Mouse (Mus musculus) CH12.LX (cell line): Measurements from ENCODE around the gene Lmo1.

Experiments
- CHD2 ChIP-seq: IDR thresholded peaks from 2 replicates; pipeline ENCODE4 v1.6.1; 2011; ENCODE audit warnings: low read length, improper control_type of control experiment
- CTCF ChIP-seq, 2 experiments: IDR thresholded peaks in 1 of 2; conservative IDR thresholded peaks in 1 of 2; 2 replicates each; pipeline ENCODE4 v1.5.1; 2011 to 2012; ENCODE audit warnings: low read depth in 2 of 2, low read length in 2 of 2, improper control_type of control experiment in 1 of 2, inconsistent platforms in 1 of 2, mild to moderate bottlenecking in 1 of 2, moderate library complexity in 1 of 2
- EP300 ChIP-seq: IDR thresholded peaks from 2 replicates; pipeline ENCODE4 v1.6.1; 2011; ENCODE audit warnings: low read length, improper control_type of control experiment
- ETS1 ChIP-seq: conservative IDR thresholded peaks from 2 replicates; pipeline ENCODE4 v1.6.1; 2012; ENCODE audit warnings: low read depth, mild to moderate bottlenecking, inconsistent platforms, low read length, improper control_type of control experiment, moderate library complexity
- KAT2A ChIP-seq: IDR thresholded peaks from 2 replicates; pipeline ENCODE4 v1.6.1; 2012; ENCODE audit warnings: low read length, improper control_type of control experiment, inconsistent platforms; ENCODE audit not compliant: insufficient replicate concordance
- SMC3 ChIP-seq: IDR thresholded peaks from 2 replicates; pipeline ENCODE4 v1.6.1; 2011; ENCODE audit warnings: low read depth, low read length, improper control_type of control experiment
- TBP ChIP-seq: conservative IDR thresholded peaks from 2 replicates; pipeline ENCODE4 v1.6.1; 2011; ENCODE audit warnings: low read depth, low read length, improper control_type of control experiment

DNA sequence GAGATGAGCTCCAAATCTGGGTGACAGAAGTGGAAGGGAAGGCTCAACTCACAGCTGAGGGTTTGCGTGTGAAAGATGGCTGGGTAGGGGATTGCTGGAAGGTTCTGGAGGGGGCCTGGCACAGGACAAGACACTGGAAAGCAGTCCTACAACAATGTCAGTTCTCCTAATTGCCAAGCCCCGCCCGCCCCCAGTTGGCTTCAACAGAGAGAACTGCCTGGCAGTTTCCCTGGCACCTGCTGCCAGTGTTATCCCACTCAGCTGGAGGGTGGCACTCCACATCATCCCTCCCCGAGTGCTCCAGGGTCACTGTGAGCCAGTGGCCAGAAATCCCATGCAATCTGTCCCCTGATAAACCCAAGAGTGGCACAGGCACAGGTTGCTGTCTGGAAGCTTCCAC, 23.9 kb downstream of the Lmo1 start:
- TF ChIP-seq ETS1 (no peak), EP300 (no peak), KAT2A (no peak), SMC3 (no peak), CHD2 (no peak), CTCF (conservative IDR thresholded peaks at IDR 0.05 in 1 of 2, IDR thresholded peaks at IDR 0.05 in 1 of 2; ENCODE audit: low read depth in 2 of 2, low read length in 2 of 2) (no peak), TBP (no peak)
